Mouse (Mus musculus): Measurements from ENCODE around the gene Men1.
"Not testable (repeated sequence)": the region's sequence is repeated elsewhere in the genome, so short reads cannot be mapped to it uniquely, and the experiment has no call there.

The Men1 gene

DNA sequence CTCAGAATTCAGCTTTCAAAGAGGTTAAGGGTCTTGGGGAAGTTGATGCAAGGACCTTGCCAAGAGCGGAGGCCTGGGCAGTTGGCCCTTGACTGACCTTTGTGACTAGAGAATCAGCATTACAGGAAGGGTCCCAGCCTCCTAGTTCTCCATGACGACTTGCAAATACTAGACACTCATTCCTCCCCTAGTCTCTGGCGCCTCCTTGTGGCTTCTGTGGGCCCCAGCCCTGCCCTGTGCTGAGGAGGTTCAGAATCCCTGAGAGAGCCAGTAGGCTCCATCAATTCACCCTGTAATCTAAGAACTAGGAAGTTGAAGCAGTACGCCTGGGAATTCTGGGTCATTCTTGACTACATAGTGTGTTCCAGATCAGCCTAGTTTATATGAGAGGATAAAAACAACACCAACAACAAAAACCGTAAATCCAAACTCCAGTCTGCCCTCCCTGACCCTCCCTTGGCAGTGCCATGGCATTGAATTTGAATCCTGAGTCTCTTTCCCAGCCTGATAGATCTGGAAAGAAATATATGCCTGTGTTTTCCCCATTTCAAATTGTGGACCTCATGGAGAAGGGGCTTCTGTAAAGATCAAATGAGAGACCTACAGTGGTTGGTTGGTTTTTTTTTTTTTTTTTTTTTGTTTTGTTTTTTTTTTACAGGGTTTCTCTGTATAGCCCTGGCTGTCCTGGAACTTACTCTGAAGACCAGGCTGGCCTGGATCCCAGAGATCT lies 29.8 kb upstream of the Men1 start:
- peak; percentile 92 for DNase-seq (ENCODE audit: inconsistent ontology term)

DNA sequence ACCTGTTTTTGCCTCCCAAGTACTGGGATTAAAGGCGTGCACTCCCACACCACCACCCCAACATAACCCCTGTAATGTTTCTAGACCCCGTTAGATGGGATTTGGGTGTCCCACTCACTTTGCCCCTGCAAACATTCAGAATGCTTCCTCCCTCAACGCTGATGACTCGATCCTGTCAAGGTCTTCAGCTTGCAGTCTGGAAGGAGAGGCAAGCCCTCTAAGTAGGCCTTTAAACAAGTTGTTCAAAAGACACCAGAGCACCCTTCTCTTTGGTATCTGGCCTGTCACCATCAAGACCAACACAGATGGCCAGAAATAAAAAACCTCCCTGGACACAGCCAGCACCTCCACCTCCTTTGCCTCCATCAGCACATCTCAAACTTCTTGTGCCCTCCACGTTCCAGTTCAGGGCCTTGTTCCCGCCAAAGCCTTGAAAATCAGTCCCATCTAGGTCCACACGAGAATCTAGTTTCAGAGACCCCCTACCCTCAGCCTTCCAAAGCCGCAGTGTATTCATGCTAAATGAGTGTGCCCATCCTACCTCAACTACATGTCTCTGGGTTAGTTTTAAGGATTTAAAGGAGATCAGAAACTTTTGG lies 29.2 kb upstream of the Men1 start:
- no peak for DNase-seq (ENCODE audit: inconsistent ontology term)

DNA sequence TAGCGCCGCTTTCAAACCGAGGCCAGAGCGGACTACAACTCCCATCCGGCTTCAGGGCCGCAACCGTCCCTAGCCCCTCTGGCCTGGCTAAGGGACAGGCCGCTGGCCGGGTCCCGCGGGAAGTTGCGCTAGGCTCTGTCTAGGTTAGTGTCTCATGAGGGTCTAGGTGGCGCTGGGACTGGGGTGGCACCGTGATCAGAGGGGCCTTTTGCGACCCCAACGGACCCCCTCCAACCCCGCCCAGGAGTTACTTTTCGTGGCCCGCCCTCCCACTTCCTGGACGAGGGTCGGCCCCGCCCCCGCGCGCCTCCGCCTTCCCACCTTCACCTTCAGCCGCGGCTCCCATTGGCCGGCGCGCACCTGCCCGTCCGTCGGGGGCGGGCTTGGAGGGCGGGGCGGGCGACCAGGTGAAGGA lies 28.6 kb upstream of the Men1 start, which contains the start of gene Cdc42bpg:
Gene Cdc42bpg, plus strand, starts transcription at position 320 of the 415 bp plus-strand sequence.
- peak; percentile 90 for DNase-seq (ENCODE audit: inconsistent ontology term)

DNA sequence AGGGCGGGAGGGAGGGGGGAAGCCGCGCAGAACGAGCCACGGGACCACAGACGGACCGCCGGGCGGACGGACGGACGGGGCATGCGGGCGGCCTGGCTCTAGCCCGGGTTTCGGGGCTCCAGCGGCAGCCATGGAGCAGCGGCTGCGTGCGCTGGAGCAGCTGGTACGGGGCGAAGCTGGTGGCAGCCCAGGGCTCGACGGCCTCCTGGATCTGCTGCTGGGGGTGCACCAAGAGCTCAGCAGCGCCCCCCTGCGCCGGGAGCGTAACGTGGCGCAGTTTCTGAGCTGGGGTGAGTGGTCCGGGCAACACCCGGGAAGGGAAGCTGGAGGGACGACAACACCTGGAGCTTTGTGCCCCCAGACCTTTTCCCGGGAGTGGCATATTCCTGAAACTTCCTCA lies 28.2 kb upstream of the Men1 start:
- DNase-seq (ENCODE audit: inconsistent ontology term): peak; percentile 87

DNA sequence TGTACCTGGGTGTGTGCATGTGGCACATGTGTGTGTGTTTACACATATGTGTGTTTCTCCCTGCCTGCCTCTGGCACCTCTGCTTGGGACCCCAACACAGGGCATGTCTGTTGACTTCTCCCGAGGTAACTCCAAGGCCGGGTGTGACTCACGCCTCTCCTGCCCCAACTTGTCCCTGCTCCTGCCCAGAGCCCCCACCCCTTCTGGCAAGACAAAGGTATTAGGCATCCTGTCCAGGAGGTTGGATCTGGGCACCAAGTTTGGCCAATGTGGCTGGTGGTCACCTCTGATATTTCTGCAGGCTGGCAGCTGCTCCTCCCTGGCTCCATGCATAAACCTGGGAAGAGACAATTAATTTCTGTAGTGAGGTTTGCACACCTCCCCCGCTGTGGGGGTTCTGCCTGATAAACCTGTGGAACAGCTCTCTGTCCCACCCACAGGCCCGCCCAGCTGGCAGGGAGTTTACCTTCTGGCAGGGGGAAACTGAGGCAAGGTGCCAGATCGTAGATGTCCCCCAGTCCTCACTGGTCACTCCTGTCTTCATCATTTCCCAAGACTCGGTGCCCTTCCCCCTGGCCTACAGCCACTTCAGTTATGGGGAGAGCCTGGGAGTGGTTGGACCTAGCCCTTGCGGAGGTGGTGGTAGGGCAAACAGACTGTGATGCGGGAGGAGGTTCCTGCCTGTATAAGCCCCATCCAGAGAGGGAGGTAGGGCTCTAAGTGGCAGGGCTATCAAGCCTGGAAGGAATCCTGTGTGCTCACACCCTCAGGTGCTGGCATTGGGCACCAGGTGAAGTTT lies 26.8 kb upstream of the Men1 start:
- DNase-seq (ENCODE audit: inconsistent ontology term): peak; percentile 19

DNA sequence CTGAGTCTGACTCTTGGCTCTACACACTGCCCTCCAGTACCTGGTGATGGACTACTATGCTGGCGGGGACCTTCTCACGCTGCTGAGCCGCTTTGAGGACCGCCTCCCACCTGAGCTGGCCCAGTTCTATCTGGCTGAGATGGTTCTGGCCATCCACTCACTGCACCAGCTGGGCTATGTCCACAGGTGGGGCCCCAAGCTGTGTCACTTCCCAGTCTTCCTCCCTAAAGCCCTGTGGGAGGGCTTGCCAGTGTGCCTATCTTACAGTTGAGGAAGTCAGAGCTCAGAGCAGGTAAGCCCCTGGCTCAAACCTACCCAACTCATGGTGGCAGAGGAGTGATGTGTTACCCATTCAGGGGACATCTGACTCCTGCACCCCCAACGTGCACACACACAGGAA lies 24.6 kb upstream of the Men1 start:
- no peak for DNase-seq (ENCODE audit: inconsistent ontology term)

DNA sequence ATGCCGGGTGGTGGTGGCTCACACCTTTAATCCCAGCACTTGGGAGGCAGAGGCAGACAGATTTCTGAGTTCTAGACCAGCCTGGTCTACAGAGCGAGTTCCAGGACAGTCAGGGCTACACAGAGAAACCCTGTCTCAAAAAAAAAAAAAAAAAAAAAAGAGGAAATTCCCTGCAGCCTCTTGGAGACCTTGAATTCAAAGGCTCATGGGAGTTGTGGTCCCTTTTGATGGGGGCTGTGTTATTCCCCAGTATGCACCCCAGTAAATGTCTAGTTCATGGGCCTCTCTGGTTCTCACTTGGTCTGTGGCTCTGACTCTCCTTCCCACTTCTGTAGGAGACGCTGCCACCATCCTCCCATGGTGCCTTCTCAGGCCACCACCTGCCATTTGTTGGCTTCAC lies 23.0 kb upstream of the Men1 start:
- DNase-seq (ENCODE audit: inconsistent ontology term): not testable (repeated sequence)

DNA sequence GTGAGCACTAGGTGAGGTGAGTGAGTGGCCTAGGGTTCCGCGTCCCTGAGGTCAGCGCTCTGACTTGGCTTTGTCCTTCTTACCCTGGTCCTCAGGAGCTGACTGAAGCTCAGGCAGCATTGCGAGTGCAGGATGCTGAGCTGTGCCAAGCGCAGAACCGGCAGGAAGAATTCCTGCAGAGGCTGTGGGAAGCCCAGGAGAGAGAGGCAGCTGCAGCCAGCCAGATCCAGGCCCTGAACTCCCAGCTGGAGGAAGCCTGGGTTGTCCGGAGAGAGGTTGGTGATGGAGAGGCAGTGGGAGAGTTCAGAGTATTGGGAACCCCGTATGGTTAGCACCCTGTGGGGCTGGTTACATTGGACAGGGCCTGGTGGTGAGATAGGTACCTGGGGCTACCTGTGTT lies 21.0 kb upstream of the Men1 start:
- no peak for DNase-seq (ENCODE audit: inconsistent ontology term)

DNA sequence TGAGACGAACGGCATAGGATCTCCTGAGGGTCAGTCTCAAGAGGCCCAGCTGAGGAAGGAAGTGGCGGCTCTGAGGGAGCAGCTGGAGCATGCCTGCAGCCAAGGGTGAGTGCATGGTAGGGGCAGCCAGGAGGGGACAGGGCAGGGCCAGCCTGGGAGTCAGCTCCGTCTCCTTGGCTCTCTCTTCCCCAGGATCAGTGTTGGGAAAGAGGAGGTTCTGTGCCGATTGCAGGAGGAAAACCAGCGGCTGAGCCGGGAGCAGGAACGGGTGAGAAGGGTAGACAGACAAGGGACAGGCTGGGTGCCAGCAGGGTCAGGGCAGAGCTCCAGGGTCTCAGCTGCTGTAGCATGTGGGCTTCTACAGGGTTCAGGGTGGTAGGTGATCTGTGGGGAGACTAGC lies 20.3 kb upstream of the Men1 start:
- DNase-seq (ENCODE audit: inconsistent ontology term): no peak

DNA sequence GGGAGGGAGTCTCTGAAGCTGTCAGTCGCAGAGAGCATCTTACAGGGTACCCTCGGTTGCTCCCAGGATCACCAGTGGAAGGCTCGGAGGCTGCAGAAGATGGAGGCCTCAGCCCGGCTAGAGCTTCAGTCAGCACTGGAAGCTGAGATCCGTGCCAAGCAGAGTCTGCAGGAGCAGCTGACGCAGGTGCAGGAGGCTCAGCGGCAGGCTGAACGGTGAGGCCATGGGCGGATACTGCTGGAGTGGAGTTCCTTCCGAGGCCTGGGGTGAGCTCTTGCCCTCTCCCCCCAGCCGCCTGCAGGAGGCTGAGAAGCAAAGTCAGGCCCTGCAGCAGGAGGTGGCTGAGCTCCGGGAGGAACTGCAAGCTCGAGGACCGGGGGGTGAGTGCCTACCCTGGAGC lies 19.2 kb upstream of the Men1 start:
- DNase-seq (ENCODE audit: inconsistent ontology term): no peak

DNA sequence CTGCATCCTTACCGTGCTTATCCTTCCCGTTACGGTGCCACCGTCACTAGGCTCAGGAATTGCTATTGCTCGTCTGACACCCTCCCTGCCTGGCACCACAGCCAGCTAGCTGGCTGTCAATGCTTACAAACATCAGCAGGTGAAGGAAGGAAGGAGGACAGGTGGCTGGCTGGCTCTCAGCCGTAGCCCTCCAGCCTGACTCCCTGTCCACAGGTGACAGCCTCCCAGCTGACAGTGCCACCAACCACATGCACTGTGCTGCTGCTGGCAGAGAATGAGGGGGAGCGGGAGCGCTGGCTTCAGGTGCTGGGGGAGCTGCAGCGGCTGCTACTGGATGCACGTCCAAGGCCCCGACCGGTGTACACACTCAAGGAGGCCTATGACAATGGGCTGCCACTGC lies 16.6 kb upstream of the Men1 start:
- no peak for DNase-seq (ENCODE audit: inconsistent ontology term)

DNA sequence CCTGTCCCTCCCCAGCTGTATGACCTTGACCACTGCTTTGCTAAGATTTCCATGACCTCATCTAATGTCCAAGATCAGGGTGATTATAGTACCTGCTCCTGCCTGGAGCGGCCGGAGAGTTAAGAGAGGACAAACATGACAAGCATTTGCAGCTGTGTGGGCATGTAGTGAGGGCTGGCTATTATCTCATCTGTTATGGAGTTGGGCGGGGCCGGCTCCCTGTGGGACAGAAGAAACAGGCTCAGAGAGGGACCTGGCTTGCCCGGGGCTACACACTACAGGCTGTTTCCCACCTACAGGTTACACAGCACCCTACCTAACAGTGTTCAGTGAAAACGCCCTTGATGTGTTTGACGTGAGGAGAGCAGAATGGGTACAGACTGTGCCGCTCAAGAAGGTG lies 13.4 kb upstream of the Men1 start:
- DNase-seq (ENCODE audit: inconsistent ontology term): no peak

DNA sequence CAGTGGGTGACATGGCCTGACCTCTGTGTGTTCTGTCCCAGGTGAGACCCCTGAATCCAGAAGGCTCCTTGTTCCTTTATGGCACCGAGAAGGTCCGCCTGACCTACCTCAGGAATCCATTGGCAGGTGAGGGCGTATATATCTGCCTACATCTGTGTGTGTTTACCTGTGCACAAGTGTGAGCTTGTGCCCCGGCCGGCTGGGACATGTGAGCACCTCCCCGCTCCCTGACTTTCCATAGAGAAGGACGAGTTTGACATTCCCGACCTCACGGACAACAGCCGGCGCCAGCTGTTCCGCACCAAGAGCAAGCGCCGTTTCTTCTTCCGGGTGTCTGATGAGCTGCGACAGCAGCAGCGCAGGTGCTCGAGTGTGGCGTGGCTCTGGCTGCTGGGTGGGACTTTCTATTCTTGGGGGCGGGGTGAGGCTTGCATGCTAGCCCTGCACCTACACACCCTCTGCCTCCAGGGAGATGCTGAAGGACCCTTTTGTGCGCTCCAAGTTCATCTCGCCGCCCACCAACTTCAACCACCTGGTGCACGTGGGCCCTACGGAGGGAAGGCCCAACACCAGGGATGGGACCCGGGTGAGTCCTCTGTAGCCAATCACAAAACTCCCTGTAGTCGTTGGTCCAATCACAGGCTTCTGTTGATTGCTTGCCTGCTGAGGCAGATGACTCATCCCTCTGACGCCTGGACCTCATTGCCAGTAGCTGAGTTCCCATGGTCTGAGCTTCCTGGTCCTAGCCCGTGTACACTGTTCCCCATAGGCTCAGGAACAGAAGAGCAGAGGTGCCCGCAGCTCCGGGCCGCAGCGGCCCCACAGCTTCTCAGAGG lies 12.8 kb upstream of the Men1 start:
- DNase-seq (ENCODE audit: inconsistent ontology term): peak; percentile 25

DNA sequence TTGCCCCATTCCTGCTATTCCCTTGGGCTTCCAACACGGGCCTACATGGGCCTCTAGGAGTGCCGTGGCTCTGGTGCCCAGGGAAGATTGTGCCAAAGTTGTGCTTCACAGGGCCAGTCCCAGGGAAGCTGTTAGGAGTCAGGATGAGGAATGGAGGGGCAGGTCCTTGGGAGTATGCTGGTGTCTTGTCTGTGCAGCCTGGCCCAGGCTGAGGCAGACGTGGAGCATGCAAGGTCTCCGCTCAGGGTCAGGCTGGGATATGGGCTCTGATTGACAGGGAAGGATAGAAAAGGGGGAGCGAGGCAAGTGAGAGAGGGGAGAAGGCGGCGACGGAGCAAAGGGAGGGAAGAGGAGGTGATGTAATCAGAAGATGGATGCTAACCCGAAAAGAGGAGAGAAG lies 10.0 kb upstream of the Men1 start:
- DNase-seq (ENCODE audit: inconsistent ontology term): no peak

DNA sequence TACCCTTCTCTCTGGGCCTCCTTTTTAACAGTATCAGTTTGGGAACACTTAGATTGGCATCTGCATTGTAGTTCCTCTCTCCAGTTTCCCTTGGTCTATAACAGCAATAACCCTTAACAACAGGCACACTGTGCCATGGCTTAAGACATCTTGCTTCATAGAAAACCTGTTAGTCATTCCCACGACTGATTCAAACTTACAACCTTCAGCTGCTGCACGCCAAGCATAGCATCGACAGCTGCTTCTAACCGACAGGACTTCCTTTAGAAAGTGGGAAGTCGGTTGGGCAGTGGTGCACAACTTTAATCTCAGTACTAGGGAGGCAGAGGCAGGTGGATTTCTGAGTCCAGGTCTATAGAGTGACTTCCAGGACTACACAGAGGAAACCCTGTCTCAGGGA lies 3.6 kb upstream of the Men1 start:
- no peak for DNase-seq (ENCODE audit: inconsistent ontology term)

DNA sequence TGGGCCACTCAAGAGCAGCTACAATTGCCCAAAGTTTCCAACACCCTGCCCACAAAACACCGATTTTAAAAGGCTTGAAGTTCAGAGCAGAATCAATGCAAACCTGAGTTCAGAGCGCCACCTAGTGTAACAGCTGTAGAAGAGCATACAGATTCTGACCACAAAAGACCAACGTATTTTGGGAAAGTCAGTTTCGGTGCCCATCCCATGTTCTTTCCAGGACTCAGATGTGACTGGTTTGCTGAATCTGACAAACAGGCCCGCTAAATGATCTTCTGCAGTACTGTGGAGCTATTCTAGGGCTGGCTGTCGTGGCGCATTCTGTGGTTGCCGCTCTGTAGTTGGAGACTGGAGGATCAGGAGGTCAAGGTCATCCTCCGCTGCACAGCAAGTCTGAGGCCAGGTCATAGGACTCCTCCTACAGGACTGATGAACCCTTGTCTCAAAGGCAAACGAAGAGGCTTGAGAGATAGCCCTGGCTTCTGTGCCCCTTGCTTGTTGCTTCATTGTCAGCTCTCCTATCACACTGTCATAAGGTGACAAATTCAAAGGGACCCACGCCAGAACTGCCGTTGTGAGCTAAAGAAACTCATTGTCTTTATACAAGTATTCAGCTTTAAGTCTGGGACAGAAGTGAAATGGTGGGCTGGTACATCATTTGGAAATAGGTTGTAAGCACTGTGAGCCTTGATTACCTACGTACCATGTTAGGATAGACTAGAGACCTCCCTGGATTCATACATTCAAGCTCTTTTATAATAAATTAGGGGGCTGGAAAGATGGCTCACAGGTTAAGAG lies 2.9 kb upstream of the Men1 start:
- peak; percentile 64 for DNase-seq (ENCODE audit: inconsistent ontology term)

DNA sequence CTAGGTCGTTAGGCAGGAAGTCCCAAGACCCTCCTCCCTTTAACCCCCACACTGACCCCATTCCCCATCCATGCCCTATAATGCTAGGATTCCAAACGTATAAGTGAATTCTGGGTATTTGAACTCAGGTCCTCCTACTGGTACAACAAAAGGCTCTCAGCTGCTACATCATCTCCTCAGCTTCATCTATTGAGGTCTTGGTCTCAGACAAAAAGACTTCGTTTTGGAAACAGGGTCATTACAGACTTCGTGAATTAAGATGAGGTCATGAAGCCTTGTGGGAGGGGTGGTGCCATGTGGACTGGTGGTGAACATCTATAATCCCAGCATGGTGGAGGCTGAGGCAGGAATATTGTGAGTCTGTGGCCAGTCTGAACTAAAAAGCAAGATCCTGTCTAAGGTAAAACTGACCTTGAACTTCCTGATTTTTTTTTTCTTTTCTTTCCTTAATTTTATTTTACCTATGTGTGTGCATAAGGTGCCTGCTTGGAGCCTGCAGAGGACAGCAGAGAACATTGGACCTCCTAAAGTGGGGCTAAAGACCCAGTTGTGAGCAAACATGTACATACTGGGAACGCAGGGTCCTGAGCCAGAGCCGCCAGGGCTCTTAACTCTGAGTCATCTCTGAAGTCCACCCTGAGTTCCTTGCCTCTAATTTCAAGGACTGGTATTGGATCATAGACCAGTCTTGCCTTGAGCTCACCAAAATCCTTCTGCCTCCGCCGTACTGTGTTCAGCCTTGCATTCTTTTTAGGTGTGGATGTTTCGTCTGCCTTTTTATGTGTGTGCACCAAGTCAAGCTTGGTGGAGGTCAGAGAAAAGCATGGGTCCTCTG lies 801 bp upstream of the Men1 start:
- DNase-seq (ENCODE audit: inconsistent ontology term): no peak

DNA sequence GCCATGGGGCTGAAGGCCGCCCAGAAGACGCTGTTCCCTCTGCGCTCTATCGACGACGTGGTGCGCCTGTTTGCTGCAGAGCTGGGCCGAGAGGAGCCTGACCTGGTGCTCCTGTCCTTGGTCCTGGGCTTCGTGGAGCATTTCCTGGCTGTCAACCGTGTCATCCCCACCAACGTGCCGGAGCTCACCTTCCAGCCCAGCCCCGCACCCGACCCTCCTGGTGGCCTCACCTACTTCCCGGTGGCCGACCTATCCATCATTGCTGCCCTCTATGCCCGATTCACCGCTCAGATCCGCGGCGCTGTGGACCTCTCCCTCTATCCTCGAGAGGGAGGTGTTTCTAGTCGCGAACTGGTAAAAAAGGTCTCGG lies 664 bp downstream of the Men1 start:
- DNase-seq (ENCODE audit: inconsistent ontology term): no peak

DNA sequence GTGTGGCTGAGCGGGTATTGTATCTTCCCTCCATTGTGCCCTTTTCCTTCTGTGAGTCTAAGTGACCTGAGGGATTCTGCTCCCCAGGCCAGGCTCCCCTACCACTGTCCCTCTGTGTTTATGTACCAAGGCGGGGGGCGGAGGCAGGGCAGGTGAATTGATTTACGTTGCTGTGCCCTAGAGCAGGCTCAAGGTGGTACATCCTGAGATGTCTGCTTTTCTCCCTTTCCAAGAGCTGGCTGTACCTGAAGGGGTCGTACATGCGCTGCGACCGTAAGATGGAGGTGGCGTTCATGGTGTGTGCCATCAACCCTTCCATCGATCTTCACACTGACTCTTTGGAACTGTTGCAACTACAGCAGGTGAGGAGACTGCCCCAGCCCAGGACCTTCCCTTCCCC lies 2.1 kb downstream of the Men1 start:
- no peak for DNase-seq (ENCODE audit: inconsistent ontology term)

DNA sequence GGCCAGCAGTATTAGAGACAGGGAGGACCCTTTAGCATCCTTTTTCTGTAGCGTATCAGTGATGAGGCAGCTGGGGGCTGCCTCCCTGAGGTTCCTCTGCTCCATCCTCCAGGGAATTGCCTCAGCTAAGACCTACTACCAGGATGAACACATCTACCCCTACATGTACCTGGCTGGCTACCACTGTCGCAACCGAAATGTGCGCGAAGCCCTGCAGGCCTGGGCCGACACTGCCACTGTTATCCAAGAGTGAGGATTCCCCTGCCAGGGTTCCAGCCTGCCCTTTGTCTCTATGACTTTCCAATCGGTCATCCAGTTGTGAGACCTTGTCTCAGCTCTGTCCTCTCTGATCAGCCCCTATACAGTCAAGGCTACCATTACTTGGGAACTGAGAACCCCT lies 3.4 kb downstream of the Men1 start:
- no peak for DNase-seq (ENCODE audit: inconsistent ontology term)

Measured in Muller cell, postnatal 12 days (primary cell).